Mouse (Mus musculus): ENCODE results near the gene Uqcrc1. TPM values are rescaled to one million over a fixed set of nuclear protein-coding genes. Genes with fewer than 3 reads are reported as not detected.

Gene Uqcrc1
- polyA plus RNA-seq (2015; fragmentation: Nextera tagmentation; extraction: Ambion mirVana), result 521 and 553 TPM in 2 replicates

GRCm38 (mm10) chr9:108936418-108937364, at the start of gene Uqcrc1:
Gene Uqcrc1, plus strand, starts transcription at chr9:108936633.
- H3K4me3 ChIP-seq (ENCODE audit: low read length), result peak within 1 kb of the TSS; percentile 83
- WGBS, result 1% methylated on average over 58 of the region's 58 CpGs
- peak; percentile 93 for ATAC-seq

DNA sequence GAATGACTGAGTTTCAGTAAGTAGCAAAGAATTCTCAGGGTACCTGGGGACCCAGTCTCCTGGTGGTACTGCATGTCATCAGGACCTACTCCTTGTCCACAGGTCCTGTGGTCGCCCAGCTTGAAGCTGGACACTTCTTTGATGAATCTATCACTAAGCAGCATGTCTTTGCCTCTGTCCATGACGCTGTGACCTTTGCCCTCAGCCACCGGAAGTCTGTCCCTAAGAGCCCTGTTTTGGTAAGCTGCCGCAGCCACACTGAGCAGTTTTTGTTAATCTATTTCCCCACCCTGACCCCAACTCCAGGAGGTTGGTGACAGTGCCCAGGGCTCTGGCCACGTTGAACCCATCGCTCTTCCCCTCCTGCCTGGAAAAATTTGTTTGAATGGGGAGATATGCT, 24.1 kb upstream of the Uqcrc1 start:
- ATAC-seq, result no peak
- Histone ChIP-seq H3K9me3 (ENCODE audit: control insufficient read depth, low read length) (no peaks in the 10 kb centered on the region), H3K27me3 (replicated peaks; ENCODE audit: control insufficient read depth, insufficient read depth, low read length) (no peaks in the 10 kb centered on the region), H3K4me2 (ENCODE audit: low read length) (no peak overlapping the region), H3K27ac (ENCODE audit: low read depth, low read length) (no peak overlapping the region), H3K9ac (ENCODE audit: low read depth, low read length) (no peak overlapping the region), H3K4me3 (ENCODE audit: low read length) (no peak overlapping the region), H3K36me3 (ENCODE audit: control insufficient read depth, insufficient read depth, low read length) (peaks cover 3% of the 10 kb centered on the region; the same call in 1 of the 2 replicates), H3K4me1 (ENCODE audit: control insufficient read depth, insufficient read depth, low read depth, low read length) (peaks cover 7% of the 10 kb centered on the region; the same call in 1 of the 2 replicates)
- WGBS, result 71% methylated on average over 6 of the region's 6 CpGs

More at GRCm38 (mm10) chr9:108936418-108937364, at the start of gene Uqcrc1:
- no peaks in the 10 kb centered on the region for H3K9me3 ChIP-seq (ENCODE audit: control insufficient read depth, low read length)
- H3K4me1 ChIP-seq (ENCODE audit: control insufficient read depth, insufficient read depth, low read depth, low read length), result peaks cover 6% of the 10 kb centered on the region
- H3K9ac ChIP-seq (ENCODE audit: low read depth, low read length), result peak within 1 kb of the TSS; percentile 83
- H3K4me2 ChIP-seq (ENCODE audit: low read length), result peak within 1 kb of the TSS; percentile 75
- H3K27ac ChIP-seq (ENCODE audit: low read depth, low read length), result peak within 1 kb of the TSS; percentile 72
- H3K36me3 ChIP-seq (ENCODE audit: control insufficient read depth, insufficient read depth, low read length), result peaks cover 12% of the 10 kb centered on the region
- no peaks in the 10 kb centered on the region for H3K27me3 ChIP-seq (replicated peaks; ENCODE audit: control insufficient read depth, insufficient read depth, low read length)

DNA sequence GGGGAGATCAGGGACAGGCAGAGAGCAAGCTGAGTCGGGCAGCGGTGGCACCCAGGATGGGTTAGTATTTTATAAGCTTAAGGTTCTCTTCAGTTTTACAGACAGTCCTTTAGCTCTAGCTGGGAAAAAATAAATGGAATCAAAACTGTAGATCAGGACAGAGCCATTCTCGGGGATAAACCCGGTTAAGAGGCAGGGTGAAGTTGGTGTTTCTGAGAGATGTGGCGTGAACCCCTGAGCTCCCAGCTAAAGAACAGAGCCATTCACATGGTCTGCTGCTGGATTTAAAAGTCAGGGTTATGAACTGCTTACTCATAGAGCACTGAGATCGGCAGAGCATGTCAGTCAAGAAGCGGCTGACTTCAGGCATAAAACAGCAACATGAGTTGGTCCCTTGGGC, 23.3 kb upstream of the Uqcrc1 start:
- peaks cover 3% of the 10 kb centered on the region; the same call in 1 of the 2 replicates for H3K36me3 ChIP-seq (ENCODE audit: control insufficient read depth, insufficient read depth, low read length)
- H3K4me2 ChIP-seq (ENCODE audit: low read length), result no peak overlapping the region
- no peak overlapping the region for H3K4me3 ChIP-seq (ENCODE audit: low read length)
- no peak overlapping the region for H3K27ac ChIP-seq (ENCODE audit: low read depth, low read length)
- H3K27me3 ChIP-seq (replicated peaks; ENCODE audit: control insufficient read depth, insufficient read depth, low read length), result no peaks in the 10 kb centered on the region
- H3K9ac ChIP-seq (ENCODE audit: low read depth, low read length), result no peak overlapping the region
- 84% methylated on average over 7 of the region's 7 CpGs for WGBS
- H3K9me3 ChIP-seq (ENCODE audit: control insufficient read depth, low read length), result no peaks in the 10 kb centered on the region
- H3K4me1 ChIP-seq (ENCODE audit: control insufficient read depth, insufficient read depth, low read depth, low read length), result peaks cover 7% of the 10 kb centered on the region; the same call in 1 of the 2 replicates
- no peak for ATAC-seq

DNA sequence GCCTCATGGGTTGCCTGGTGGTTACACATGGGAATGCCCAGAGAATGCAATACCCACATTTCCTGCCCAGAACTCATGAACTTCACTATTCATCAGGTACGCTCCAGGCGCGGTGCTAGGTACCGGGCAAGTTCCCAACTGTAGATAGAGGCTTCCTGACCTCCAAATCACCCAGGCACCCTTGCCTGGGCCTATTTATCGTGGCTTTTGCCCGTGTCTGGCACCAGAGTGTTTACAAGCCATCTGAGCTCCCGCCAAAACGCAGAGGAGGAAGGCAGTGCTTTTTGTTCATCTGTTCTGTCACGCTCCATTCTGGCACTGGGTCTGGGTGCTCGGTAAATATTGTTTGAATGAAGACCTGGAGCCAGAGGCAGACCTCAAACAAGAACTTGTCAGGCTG, 22.8 kb upstream of the Uqcrc1 start:
- no peak overlapping the region for H3K4me2 ChIP-seq (ENCODE audit: low read length)
- 73% methylated on average over 10 of the region's 10 CpGs for WGBS
- ATAC-seq, result no peak
- no peaks in the 10 kb centered on the region for H3K9me3 ChIP-seq (ENCODE audit: control insufficient read depth, low read length)
- H3K27ac ChIP-seq (ENCODE audit: low read depth, low read length), result no peak overlapping the region
- H3K9ac ChIP-seq (ENCODE audit: low read depth, low read length), result no peak overlapping the region
- H3K4me3 ChIP-seq (ENCODE audit: low read length), result no peak overlapping the region
- no peaks in the 10 kb centered on the region for H3K27me3 ChIP-seq (replicated peaks; ENCODE audit: control insufficient read depth, insufficient read depth, low read length)
- peaks cover 3% of the 10 kb centered on the region; the same call in 1 of the 2 replicates for H3K36me3 ChIP-seq (ENCODE audit: control insufficient read depth, insufficient read depth, low read length)
- peaks cover 7% of the 10 kb centered on the region; the same call in 1 of the 2 replicates for H3K4me1 ChIP-seq (ENCODE audit: control insufficient read depth, insufficient read depth, low read depth, low read length)

DNA sequence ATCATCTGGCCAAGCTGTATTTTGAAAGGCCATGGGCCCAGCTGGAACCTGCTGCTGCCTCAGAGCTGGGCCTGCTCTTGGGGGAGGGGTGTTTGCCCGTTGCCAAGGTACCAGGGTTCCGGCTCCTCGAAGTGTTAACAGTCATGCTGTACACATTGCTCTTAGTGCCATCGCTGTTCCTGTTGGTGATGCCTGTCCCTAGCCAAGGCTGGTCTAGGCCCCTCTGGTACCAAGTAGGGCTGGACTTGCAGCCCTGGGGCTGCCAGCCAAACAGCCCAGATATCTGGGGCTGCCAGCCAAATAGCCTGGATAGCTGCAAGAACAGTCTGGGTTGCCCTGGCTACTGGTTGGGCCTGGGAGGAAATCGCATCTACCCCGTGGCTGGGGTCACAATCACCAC, 21.9 kb upstream of the Uqcrc1 start, which contains the start of gene Tmem89:
Gene Tmem89, plus strand, starts transcription at position 129 of the 400 bp plus-strand sequence.
- peak; percentile 96 for ATAC-seq
- 54% methylated on average over 6 of the region's 6 CpGs for WGBS

DNA sequence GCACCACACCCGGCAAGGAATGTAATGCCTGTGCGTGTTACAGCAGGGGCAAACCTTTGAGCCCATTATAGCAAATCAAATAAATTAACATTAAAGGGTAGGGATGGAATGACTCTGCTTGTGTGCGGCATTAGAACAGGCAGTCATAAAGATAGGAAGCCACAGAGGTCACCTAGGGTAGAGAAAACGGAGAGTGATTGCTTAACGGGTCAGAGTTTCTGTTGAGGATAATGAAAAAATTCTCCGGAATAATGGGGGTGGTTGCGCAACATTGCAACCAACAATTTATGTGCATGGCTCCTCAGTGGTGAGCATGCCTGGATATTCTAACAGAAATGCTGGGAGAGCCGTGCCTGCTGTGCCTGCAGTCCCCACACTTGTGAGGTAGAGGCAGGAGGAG, 10.5 kb upstream of the Uqcrc1 start:
- Histone ChIP-seq H3K4me3 (ENCODE audit: low read length) (no peak overlapping the region), H3K4me1 (ENCODE audit: control insufficient read depth, insufficient read depth, low read depth, low read length) (no peaks in the 10 kb centered on the region), H3K9me3 (ENCODE audit: control insufficient read depth, low read length) (no peaks in the 10 kb centered on the region), H3K9ac (ENCODE audit: low read depth, low read length) (no peak overlapping the region), H3K27me3 (replicated peaks; ENCODE audit: control insufficient read depth, insufficient read depth, low read length) (no peaks in the 10 kb centered on the region), H3K4me2 (ENCODE audit: low read length) (no peak overlapping the region), H3K27ac (ENCODE audit: low read depth, low read length) (no peak overlapping the region), H3K36me3 (ENCODE audit: control insufficient read depth, insufficient read depth, low read length) (no peaks in the 10 kb centered on the region)
- 77% methylated on average over 8 of the region's 8 CpGs for WGBS
- ATAC-seq, result no peak

More for the DNA sequence above, 21.9 kb upstream of the Uqcrc1 start, which contains the start of gene Tmem89:
- Histone ChIP-seq H3K9me3 (ENCODE audit: control insufficient read depth, low read length) (no peaks in the 10 kb centered on the region), H3K4me2 (ENCODE audit: low read length) (no peak within 1 kb of the TSS), H3K9ac (ENCODE audit: low read depth, low read length) (no peak within 1 kb of the TSS), H3K4me1 (ENCODE audit: control insufficient read depth, insufficient read depth, low read depth, low read length) (peaks cover 7% of the 10 kb centered on the region; the same call in 1 of the 2 replicates), H3K27ac (ENCODE audit: low read depth, low read length) (peak within 1 kb of the TSS; percentile 61; the same call in 1 of the 2 replicates), H3K36me3 (ENCODE audit: control insufficient read depth, insufficient read depth, low read length) (peaks cover 3% of the 10 kb centered on the region; the same call in 1 of the 2 replicates), H3K4me3 (ENCODE audit: low read length) (no peak within 1 kb of the TSS), H3K27me3 (replicated peaks; ENCODE audit: control insufficient read depth, insufficient read depth, low read length) (no peaks in the 10 kb centered on the region)

GRCm38 (mm10) chr9:108928424-108928823, 8.0 kb upstream of the Uqcrc1 start:
- Histone ChIP-seq H3K9me3 (ENCODE audit: control insufficient read depth, low read length) (no peaks in the 10 kb centered on the region), H3K9ac (ENCODE audit: low read depth, low read length) (no peak overlapping the region), H3K36me3 (ENCODE audit: control insufficient read depth, insufficient read depth, low read length) (no peaks in the 10 kb centered on the region), H3K27me3 (replicated peaks; ENCODE audit: control insufficient read depth, insufficient read depth, low read length) (no peaks in the 10 kb centered on the region), H3K4me3 (ENCODE audit: low read length) (no peak overlapping the region), H3K4me1 (ENCODE audit: control insufficient read depth, insufficient read depth, low read depth, low read length) (no peaks in the 10 kb centered on the region), H3K4me2 (ENCODE audit: low read length) (no peak overlapping the region), H3K27ac (ENCODE audit: low read depth, low read length) (no peak overlapping the region)
- ATAC-seq, result no peak
- WGBS, result 94% methylated on average over 3 of the region's 3 CpGs

- WGBS, result 21% methylated on average over 3 of the region's 3 CpGs
- Histone ChIP-seq H3K27me3 (replicated peaks; ENCODE audit: control insufficient read depth, insufficient read depth, low read length) (no peaks in the 10 kb centered on the region), H3K36me3 (ENCODE audit: control insufficient read depth, insufficient read depth, low read length) (peaks cover 12% of the 10 kb centered on the region), H3K9ac (ENCODE audit: low read depth, low read length) (peak overlapping the region; percentile 8; the same call in 1 of the 2 replicates), H3K4me2 (ENCODE audit: low read length) (peak overlapping the region; percentile 37), H3K4me3 (ENCODE audit: low read length) (no peak overlapping the region), H3K27ac (ENCODE audit: low read depth, low read length) (no peak overlapping the region), H3K9me3 (ENCODE audit: control insufficient read depth, low read length) (no peaks in the 10 kb centered on the region), H3K4me1 (ENCODE audit: control insufficient read depth, insufficient read depth, low read depth, low read length) (peaks cover 6% of the 10 kb centered on the region)
- no peak for ATAC-seq
Measured at GRCm38 (mm10) chr9:108935991-108936390, 442 bp upstream of the Uqcrc1 start.

- WGBS, result 84% methylated on average over 9 of the region's 9 CpGs
- no peaks in the 10 kb centered on the region for H3K4me1 ChIP-seq (ENCODE audit: control insufficient read depth, insufficient read depth, low read depth, low read length)
- H3K4me3 ChIP-seq (ENCODE audit: low read length), result no peak overlapping the region
- ATAC-seq, result no peak
- H3K9ac ChIP-seq (ENCODE audit: low read depth, low read length), result no peak overlapping the region
- H3K27ac ChIP-seq (ENCODE audit: low read depth, low read length), result no peak overlapping the region
- no peaks in the 10 kb centered on the region for H3K27me3 ChIP-seq (replicated peaks; ENCODE audit: control insufficient read depth, insufficient read depth, low read length)
- peaks cover 67% of the 10 kb centered on the region for H3K36me3 ChIP-seq (ENCODE audit: control insufficient read depth, insufficient read depth, low read length)
- no peak overlapping the region for H3K4me2 ChIP-seq (ENCODE audit: low read length)
- H3K9me3 ChIP-seq (ENCODE audit: control insufficient read depth, low read length), result no peaks in the 10 kb centered on the region
Measured at GRCm38 (mm10) chr9:108945111-108945510, 8.7 kb downstream of the Uqcrc1 start.

Data from hindbrain, embryonic 16.5 days (tissue).